ENCODE assay signal across 8 mouse cellular contexts in the genomic region with DNA sequence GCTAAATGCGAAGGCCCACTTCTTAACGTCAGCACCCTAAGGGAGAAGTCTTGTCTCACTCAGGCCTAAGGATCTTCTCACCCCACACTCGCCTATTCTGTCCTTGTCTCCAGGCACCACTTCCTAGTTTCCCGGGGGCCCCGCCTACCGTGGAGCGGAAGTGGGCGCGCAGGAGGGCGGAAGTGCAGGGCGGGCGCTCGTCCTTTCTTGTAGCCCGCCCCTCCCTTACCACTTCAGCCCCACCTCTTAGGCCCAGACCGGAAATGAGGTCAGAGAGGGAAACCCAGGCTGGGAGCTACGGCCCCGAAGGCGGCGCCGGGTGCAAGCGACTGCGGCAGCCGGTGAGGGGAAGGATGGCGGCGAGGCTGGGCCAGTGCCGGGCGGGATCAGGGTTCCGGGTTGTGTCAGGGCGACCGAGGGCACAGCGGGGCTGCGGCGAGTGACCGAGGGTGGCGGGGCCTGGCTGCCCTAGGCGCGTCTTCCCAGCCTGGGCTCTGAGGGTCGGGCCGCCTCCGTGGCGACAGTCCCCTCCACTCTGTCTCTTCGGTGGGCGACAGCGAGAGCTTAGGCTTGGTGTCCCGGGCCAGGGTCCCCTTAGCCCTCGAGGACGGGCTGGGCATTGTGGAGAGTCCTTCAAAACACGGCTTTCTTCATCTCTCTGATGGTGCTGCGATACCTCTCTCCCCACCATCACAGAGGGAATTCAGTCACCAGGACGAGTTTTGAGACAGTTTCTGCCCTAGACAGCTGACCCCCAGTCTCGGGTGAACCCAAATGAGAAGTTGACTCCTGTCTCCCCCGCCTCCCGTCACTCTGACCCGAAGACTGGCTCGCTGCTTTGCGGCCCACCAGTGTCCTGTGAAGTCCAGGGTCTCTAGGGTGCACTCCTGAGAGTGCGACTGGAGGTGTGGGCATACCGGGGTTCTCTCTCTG. TPM values are rescaled to one million over a fixed set of nuclear protein-coding genes. Genes with fewer than 3 reads are reported as not detected.
DNase-seq lines count a peak whose midpoint lies in the region; ATAC-seq lines count a peak whose summit lies in the region.

A gene (plus strand): TSS at position 255 of the 933 bp plus-strand sequence.

- peak; percentile 98 for ATAC-seq in inflammation-experienced regulatory T-cells, adult 6 months
- ATAC-seq in megakaryocyte-erythroid progenitor cell, adult 5-6 weeks (replicated peaks; ENCODE audit: low FRiP score, low TSS enrichment, poor library complexity, severe bottlenecking) = peak; percentile 100

- DNase-seq in adrenal gland, adult (ENCODE audit: inconsistent age in 2 of 2, low spot score in 1 of 2) = peak; percentile 97 to 99
- peak; percentile 99 for DNase-seq in embryo, embryonic 10.5 days (ENCODE audit: low spot score)
- peak; percentile 97 for DNase-seq in gastrocnemius, postnatal 14 days
- DNase-seq in left cerebral cortex, postnatal 10 days (ENCODE audit: extremely low spot score in 1 of 2, low spot score in 2 of 2) = peak; percentile 92 to 98
- DNase-seq in right cerebral cortex, postnatal 25 days = peak; percentile 94
- peak; percentile 93 to 96 for DNase-seq in urinary bladder, postnatal 4 days (ENCODE audit: low spot score in 2 of 2)

- intact Hi-C loops in gastrocnemius, postnatal 14 days (cut with DNase I; ENCODE audit: low total_unique reads) = no loop called here
- intact Hi-C loops in left cerebral cortex, postnatal 10 days (cut with DNase I) = no loop called here

RNA-seq across cellular contexts. Expression of the gene that starts here (rescaled TPM):
- 10 to 100 TPM; 10.1 to 11.6 TPM for total RNA-seq in gastrocnemius, postnatal 14 days (2021)
- 10 to 100 TPM; 21.2 to 22.9 (median 21.5) TPM for polyA plus RNA-seq in inflammation-experienced regulatory T-cells, adult 6 months (2017; shearing (Covaris generic))
- total RNA-seq in left cerebral cortex, postnatal 10 days (2021) = 10 to 100 TPM; 40.6 to 42.4 TPM
- 16.1 and 24.5 TPM in 2 replicates for total RNA-seq in megakaryocyte-erythroid progenitor cell, adult 5-6 weeks (2014; fragmentation: Nextera tagmentation)
- total RNA-seq in megakaryocyte-erythroid progenitor cell, adult 5-6 weeks (2017) = 21.9 and 24.0 TPM in 2 replicates

Comparison
In these comparisons a context has a peak if more than half of its experiments do, and no peak if none do; other contexts are left out.
1. Peak in every context shown above with its lines: DNase-seq and ATAC-seq.